Mouse (Mus musculus) forebrain, embryonic 11.5 days (tissue): ENCODE results near the gene Mst1r. TPM values are rescaled to one million over a fixed set of nuclear protein-coding genes. Genes with fewer than 3 reads are reported as not detected.

Experiments
- ATAC-seq: fragments of 200-750 bp; cut with Nextera tagmentation; replicated peaks from 2 replicates; pipeline ENCODE4 v1.8.0; 2017; ENCODE audit warnings: moderate TSS enrichment; ENCODE audit not compliant: low FRiP score
- DNase-seq: peaks from one replicate; pipeline ENCODE4 v3.0.0-alpha.2; 2017; ENCODE audit warnings: low spot score
- H3K27ac ChIP-seq: fragments of 300-500 bp; sonication (generic); 2 replicates; pipeline ENCODE4 v1.5.1; 2014; ENCODE audit warnings: low read depth, low read length
- H3K27me3 ChIP-seq: fragments of 300-500 bp; sonication (generic); 2 replicates; pipeline ENCODE4 v1.6.1; 2014; ENCODE audit warnings: mild to moderate bottlenecking, low read length, mixed read lengths; ENCODE audit not compliant: control insufficient read depth, insufficient read depth
- H3K36me3 ChIP-seq: fragments of 300-500 bp; sonication (generic); 2 replicates; pipeline ENCODE4 v1.6.1; 2014; ENCODE audit warnings: mild to moderate bottlenecking, low read length, moderate library complexity, mixed read lengths; ENCODE audit not compliant: control insufficient read depth, insufficient read depth
- H3K4me1 ChIP-seq: fragments of 300-500 bp; sonication (generic); replicated peaks from 2 replicates; pipeline ENCODE4 v1.6.1; 2014; ENCODE audit warnings: low read length, mixed read lengths; ENCODE audit not compliant: control insufficient read depth, insufficient read depth
- H3K4me2 ChIP-seq: fragments of 300-500 bp; sonication (generic); 2 replicates; pipeline ENCODE4 v1.6.1; 2014; ENCODE audit warnings: low read depth, mild to moderate bottlenecking, low read length, moderate library complexity, mixed read lengths; ENCODE audit not compliant: severe bottlenecking
- H3K4me3 ChIP-seq: fragments of 300-500 bp; sonication (generic); 2 replicates; pipeline ENCODE4 v1.5.1; 2014; ENCODE audit warnings: low read depth, low read length
- H3K9ac ChIP-seq: fragments of 300-500 bp; sonication (generic); 2 replicates; pipeline ENCODE4 v1.6.1; 2014; ENCODE audit warnings: low read length
- H3K9me3 ChIP-seq: fragments of 300-500 bp; sonication (generic); 2 replicates; pipeline ENCODE4 v1.6.1; 2016; ENCODE audit warnings: low read length, mixed read lengths; ENCODE audit not compliant: control insufficient read depth
- WGBS: fragments of 180-500 bp; shearing (Covaris S2); extraction: QIAGEN DNeasy Blood & Tissue Kit; methylation state at CpG from one replicate; pipeline ENCODE4 v1.1.7; 2014; 5-methylcytosine and 5-hydroxymethylcytosine counted together
- polyA plus RNA-seq: library from polyadenylated mRNA; unstranded; fragments of >200 nt; fragmentation: Nextera tagmentation; extraction: Ambion mirVana; gene quantifications from 2 replicates; pipeline ENCODE4 v1.2.1, GENCODE M21; 2014

The Mst1r gene
- polyA plus RNA-seq, 1 experiment from 2014 or later = 0.43 TPM

DNA sequence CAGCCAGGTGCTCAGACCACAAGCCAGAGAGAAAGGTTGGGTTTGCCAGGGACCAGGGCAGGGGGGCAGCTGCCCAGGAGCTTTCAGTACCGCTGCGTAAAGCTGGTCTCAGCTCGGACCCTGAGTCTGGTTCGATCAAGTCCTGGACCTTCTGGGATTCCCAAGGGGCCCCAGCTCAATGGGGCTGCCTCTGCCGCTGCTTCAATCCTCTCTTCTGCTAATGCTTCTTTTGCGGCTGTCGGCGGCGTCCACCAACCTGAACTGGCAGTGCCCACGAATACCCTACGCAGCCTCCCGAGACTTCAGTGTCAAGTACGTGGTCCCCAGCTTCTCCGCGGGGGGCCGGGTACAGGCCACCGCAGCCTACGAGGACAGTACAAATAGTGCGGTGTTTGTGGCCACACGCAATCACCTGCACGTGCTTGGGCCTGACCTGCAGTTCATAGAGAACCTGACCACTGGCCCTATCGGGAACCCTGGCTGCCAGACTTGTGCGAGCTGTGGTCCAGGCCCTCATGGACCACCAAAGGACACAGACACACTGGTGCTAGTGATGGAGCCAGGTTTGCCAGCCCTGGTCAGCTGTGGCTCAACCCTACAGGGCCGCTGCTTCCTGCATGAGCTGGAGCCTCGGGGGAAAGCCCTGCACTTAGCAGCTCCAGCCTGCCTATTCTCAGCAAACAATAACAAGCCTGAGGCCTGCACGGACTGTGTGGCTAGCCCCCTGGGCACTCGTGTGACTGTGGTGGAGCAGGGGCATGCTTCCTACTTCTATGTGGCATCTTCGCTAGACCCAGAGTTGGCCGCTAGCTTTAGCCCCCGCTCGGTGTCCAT lies 511 bp downstream of the Mst1r start:
- H3K27ac ChIP-seq = no peak overlapping the region
- ATAC-seq = no peak

DNA sequence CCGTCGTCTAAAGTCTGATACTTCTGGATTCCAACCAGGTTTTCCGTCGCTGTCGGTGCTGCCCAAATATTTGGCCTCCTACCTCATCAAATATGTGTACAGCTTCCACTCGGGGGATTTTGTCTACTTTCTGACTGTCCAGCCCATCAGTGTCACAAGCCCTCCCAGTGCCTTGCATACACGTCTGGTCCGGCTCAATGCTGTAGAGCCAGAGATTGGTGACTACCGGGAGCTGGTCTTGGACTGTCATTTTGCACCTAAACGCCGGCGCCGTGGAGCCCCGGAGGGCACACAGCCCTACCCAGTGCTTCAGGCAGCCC lies 1.1 kb downstream of the Mst1r start:
- no peaks in the 10 kb centered on the region; the same call in 1 of the 2 replicates for H3K27me3 ChIP-seq
- WGBS = 84% methylated on average over 14 of the region's 14 CpGs

More for the DNA sequence above, 511 bp downstream of the Mst1r start:
- Histone ChIP-seq H3K4me3 (peak overlapping the region; percentile 24), H3K36me3 (no peaks in the 10 kb centered on the region), H3K9ac (peak overlapping the region; percentile 50; the same call in 1 of the 2 replicates), H3K9me3 (no peaks in the 10 kb centered on the region), H3K4me1 (peaks cover 13% of the 10 kb centered on the region), H3K4me2 (peak overlapping the region; percentile 58), H3K27me3 (no peaks in the 10 kb centered on the region; the same call in 1 of the 2 replicates)
- no peak for DNase-seq
- WGBS = 48% methylated on average over 31 of the region's 31 CpGs

DNA sequence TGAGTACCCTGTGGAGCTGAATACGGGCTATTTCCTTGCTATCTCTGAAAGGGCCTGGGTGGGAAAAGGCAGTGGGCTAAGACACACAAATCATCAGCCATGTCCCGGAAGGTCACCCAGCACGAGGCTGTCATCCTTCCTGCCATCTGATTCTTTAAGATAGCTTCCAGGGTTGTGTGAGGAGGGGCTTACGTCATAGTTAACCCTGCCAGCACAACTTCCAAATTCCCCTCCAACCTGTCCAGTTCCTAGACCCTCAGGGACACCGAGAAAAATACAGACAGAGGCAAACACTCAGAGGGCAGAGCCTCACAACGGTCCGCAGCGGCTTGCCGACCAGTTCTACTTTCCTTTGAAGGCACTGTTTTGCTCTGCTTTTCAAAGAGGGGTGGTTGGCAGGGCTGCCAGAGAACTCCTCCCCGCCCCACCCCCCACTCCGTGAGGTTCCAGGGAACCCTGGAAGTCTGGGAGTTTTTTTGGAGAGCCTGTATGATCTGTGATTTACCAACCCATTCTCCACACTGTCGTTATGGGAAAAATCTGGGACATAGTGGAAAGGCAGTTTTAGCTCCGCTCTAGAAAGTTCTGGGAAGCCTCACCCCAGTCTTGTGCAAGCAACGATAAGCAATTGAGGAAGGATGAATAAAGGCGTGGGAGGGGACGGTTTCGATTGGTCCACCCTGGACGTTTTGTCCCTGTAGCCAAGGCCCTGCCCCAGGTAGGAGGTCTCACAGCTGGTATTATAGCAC lies 1.9 kb downstream of the Mst1r start:
- Histone ChIP-seq H3K27me3 (no peaks in the 10 kb centered on the region; the same call in 1 of the 2 replicates), H3K4me3 (no peak overlapping the region), H3K36me3 (no peaks in the 10 kb centered on the region), H3K27ac (no peak overlapping the region), H3K4me2 (no peak overlapping the region), H3K9ac (no peak overlapping the region), H3K4me1 (peaks cover 13% of the 10 kb centered on the region), H3K9me3 (no peaks in the 10 kb centered on the region)
- DNase-seq = no peak
- 31% methylated on average over 18 of the region's 18 CpGs for WGBS
- ATAC-seq = no peak

More for the DNA sequence above, 1.1 kb downstream of the Mst1r start:
- H3K36me3 ChIP-seq = no peaks in the 10 kb centered on the region
- no peak overlapping the region for H3K27ac ChIP-seq
- no peak for DNase-seq
- H3K4me2 ChIP-seq = no peak overlapping the region
- H3K9me3 ChIP-seq = no peaks in the 10 kb centered on the region
- no peak overlapping the region for H3K4me3 ChIP-seq
- ATAC-seq = no peak
- H3K4me1 ChIP-seq = peaks cover 13% of the 10 kb centered on the region
- H3K9ac ChIP-seq = no peak overlapping the region

DNA sequence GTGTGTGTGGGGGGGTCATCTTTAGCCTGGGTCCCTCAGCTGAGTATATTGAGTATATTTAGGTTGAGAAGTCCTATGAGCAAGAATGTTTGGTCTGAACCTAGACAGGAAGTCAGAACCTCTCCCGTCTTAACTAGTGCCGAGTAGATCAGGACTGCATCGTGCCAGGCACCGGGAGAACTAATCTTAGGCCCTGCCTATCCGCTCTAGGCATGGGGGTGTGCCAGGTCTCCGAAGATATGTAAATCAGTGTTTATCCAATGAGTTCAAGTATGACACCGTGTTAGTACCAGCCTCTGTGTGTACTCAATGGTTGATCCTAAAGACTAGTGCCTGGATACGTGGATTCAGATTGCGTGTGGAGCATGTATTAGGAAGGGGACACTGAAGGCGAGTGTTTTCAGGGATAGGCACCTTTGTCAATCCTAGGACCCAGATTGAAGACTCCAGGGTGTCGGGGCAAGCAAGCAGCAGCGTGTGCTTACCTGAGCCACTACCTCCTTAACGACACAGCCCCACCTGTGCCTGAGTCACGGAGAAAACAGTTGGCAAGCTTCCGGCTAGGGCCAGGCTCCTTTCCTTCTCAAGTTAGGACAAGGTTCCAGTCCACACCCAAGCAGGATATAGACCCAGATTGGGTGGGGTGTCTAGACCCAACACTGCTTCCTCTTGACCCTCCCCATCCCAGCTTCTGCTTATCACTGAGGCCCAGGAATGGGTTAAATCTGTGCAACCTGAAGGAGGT lies 3.5 kb downstream of the Mst1r start:
- ATAC-seq = no peak
- Histone ChIP-seq H3K4me2 (no peak overlapping the region), H3K27me3 (no peaks in the 10 kb centered on the region; the same call in 1 of the 2 replicates), H3K27ac (no peak overlapping the region), H3K4me1 (peaks cover 13% of the 10 kb centered on the region), H3K9ac (no peak overlapping the region), H3K36me3 (no peaks in the 10 kb centered on the region), H3K4me3 (no peak overlapping the region), H3K9me3 (no peaks in the 10 kb centered on the region)
- no peak for DNase-seq
- WGBS = 90% methylated on average over 15 of the region's 15 CpGs

DNA sequence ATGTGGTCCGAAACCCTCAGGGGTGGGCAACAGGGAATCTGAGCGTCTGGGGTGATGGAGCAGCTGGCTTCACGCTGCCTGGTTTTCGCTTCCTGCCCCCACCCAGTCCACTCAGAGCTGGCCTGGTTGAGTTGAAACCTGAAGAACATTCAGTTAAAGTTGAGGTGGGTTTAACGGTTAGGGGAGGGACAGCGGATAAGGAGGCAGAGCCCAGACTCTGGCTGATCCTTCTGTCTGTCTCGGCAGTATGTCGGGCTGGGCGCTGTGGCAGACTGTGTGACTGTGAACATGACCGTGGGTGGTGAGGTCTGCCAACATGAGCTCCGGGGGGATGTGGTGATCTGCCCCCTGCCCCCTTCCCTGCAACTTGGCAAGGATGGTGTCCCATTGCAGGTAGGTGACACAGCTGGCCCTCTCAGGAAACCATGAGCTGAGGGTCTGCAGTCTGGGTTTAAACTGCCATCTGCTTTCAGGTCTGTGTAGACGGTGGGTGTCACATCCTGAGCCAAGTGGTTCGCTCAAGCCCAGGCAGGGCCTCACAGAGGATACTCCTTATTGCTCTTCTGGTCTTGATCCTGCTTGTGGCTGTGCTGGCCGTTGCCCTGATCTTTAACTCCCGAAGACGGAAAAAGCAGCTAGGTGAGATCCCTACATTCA lies 8.2 kb downstream of the Mst1r start:
- H3K27ac ChIP-seq = no peak overlapping the region

DNA sequence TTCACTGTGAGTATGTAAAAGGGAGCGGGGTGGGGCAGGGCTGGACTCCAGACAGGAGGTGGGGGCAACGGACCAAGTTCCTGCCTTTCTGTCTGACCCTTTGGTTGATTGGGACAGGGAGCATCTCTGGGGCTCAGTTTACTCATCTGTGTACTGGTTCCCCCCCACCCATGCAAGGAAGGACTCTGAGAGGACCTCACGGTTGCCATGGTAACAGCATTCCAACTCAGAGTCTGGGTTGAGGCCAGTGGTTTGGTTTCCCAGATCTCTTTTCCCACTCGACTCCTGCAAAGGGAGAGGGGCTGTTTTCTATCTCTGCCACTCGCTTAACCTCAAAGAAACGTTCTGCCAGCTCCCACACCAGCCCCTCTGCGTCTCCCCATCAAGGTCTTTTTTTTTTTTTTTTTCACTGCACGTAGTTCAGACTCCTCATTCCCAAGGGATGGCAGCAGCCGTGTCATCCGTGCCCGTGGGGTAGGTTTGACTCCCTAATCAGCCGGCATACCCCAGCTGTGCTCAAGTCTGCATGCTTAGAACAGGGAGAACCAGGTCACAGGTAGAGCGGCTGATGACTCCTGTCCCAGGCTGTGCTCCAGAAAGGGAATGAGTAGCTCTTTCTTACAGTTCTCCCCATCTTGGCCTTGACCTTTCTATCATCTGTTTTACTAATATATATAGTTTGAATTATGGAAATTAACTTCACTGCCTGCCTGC lies 11.4 kb downstream of the Mst1r start:
- Histone ChIP-seq H3K9ac (no peak overlapping the region), H3K27ac (no peak overlapping the region), H3K4me3 (no peak overlapping the region), H3K36me3 (no peaks in the 10 kb centered on the region), H3K27me3 (no peaks in the 10 kb centered on the region), H3K9me3 (no peaks in the 10 kb centered on the region), H3K4me1 (peaks cover 3% of the 10 kb centered on the region; the same call in 1 of the 2 replicates), H3K4me2 (no peak overlapping the region)
- DNase-seq = no peak
- 49% methylated on average over 13 of the region's 13 CpGs for WGBS
- no peak for ATAC-seq

More for the DNA sequence above, 8.2 kb downstream of the Mst1r start:
- Histone ChIP-seq H3K9me3 (no peaks in the 10 kb centered on the region), H3K27me3 (no peaks in the 10 kb centered on the region), H3K9ac (no peak overlapping the region), H3K4me3 (no peak overlapping the region), H3K4me1 (peaks cover 3% of the 10 kb centered on the region; the same call in 1 of the 2 replicates), H3K36me3 (no peaks in the 10 kb centered on the region), H3K4me2 (no peak overlapping the region)
- DNase-seq (no peak), ATAC-seq (no peak)
- WGBS = 85% methylated on average over 16 of the region's 16 CpGs

DNA sequence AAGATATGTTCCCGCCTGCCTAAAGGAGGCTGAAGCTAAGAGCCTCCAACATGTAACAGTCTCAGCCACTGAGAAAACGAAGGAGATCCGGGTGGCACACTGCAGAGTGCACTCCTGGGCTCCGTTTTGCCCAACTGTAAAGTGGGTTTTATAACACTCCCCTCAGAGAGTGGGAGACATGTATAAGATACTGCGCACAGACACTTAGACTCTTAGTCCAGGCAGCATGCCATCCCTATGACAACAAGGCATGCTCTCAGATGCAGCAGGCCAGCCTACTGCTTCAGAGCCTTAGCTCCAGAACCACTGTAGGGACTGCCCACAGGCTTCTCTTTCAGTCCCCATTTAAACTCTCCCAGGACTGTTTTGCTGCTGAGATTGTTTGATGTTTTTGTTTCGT lies 12.2 kb downstream of the Mst1r start:
- no peak overlapping the region for H3K4me3 ChIP-seq
- H3K27me3 ChIP-seq = no peaks in the 10 kb centered on the region
- DNase-seq (no peak), ATAC-seq (no peak)
- no peak overlapping the region for H3K4me2 ChIP-seq
- no peaks in the 10 kb centered on the region for H3K36me3 ChIP-seq
- H3K9ac ChIP-seq = no peak overlapping the region
- 82% methylated on average over 6 of the region's 6 CpGs for WGBS
- H3K27ac ChIP-seq = no peak overlapping the region
- peaks cover 3% of the 10 kb centered on the region; the same call in 1 of the 2 replicates for H3K4me1 ChIP-seq
- no peaks in the 10 kb centered on the region for H3K9me3 ChIP-seq
